Mouse (Mus musculus) right cerebral cortex, postnatal 36 days (tissue): ENCODE measurements around the gene Tekt4.

Experiments
- DNase-seq, 2 experiments: peaks; one replicate each; pipeline ENCODE4 v3.0.0; 2022; ENCODE audit warnings: low spot score in 2 of 2, mixed read lengths in 1 of 2

The Tekt4 gene

DNA sequence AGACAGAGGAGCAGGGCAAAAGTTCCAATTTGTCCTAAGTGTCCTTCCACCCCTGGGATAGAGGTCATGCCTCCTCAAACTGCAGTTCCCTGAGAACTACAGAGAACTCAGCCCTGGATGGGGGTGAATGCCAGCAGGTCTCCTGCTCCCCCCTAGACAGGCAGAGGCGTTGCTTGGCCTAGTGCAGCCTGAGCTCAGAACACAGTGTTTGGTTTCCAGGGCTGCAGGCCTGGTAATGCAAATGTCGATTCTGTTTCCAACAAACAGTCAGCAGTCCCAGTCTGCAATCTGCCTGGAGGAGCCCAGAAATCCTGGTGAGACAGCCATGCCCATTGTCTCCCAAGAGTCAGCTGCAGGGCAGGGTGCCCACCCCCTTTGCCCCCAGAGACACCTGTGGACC is at the start of gene Tekt4:
TSS of gene Tekt4 (plus strand) at position 344 of the 400 bp plus-strand sequence.
- no peak for DNase-seq

GRCm38 (mm10) chr17:25405224-25405895 is 49.1 kb upstream of the Tekt4 start:
- no peak for DNase-seq

- DNase-seq, result peak; percentile 29 to 50
These were observed 48.4 kb upstream of the Tekt4 start for GRCm38 (mm10) chr17:25406011-25406441.

DNA sequence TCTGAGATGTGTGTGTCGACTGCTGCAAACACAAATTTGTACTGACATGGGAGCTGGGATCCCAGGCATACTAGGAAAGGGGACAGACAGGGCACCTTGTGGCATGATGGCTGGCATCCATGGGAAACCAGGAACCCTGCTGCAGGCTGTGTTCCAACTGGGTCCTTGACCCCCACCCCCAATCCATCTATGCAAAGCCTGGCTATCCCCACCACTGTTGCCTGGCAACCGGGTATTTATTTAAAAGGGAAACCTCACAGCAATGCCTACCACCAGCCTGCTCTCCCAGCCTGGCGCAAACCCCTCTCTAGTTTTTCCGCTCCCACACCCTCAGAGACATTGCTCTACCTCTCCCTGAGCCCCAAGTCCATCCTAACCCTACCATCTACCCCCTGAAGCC is 47.1 kb upstream of the Tekt4 start:
- DNase-seq, result no peak

DNA sequence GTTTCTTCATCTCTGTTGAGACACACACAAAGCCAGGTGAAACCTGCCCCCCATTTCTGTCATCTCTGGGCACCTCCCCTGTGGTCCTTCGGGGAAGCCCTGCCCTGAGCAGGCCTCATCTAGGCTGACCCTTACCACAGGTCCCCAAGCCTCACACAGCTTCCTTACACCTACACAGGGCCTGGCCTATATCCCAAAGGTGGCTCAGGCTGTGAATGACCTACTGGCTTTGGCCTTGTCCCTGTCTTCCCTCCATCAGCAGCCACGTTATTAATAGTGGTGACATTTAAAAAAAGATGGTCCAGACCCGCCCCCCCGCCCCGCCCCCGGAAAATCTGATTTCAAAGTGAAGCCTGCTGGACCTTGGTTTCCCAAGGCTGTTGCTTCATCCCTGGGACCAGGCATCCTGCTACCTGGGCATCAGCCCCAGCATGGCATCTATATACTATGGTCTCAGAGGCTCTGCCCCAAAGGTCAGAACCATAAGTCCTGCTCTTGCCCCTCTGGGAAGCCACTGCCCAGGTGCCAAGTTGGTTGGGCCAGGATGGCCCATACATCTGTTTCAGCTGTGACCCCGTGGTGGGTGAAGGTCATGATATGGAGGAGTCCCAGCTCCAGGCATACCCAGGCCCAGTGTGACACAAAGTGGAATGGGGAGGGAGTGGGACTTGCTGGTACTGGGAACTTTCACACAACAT is 46.0 kb upstream of the Tekt4 start:
- DNase-seq, result no peak

- DNase-seq, result no peak
These were observed 44.8 kb upstream of the Tekt4 start for GRCm38 (mm10) chr17:25409621-25410020.

- no peak for DNase-seq
These were observed 44.2 kb upstream of the Tekt4 start for GRCm38 (mm10) chr17:25410180-25410579.

DNA sequence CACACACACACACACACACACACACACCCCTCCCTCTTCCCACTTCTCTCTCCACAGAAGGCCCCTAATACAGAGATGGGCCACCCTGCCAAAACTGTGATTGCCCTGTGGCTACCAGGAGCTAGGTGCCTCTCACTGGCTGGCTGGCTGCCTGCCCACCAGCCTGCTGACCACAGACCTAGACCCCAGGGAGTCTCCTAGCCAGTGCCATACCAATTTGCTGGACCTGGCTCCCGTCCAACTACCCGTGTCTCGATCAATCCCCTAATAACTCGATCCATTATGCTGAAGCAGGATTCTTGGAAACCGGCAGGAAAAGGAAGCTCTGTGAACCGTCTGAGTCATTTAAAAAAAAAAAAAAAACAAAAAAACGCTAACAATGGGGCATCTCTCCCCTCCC is 43.6 kb upstream of the Tekt4 start:
- no peak for DNase-seq

- DNase-seq, result peak in 1 of 2 experiments; percentile 48
These were observed 43.2 kb upstream of the Tekt4 start for GRCm38 (mm10) chr17:25411251-25411650.

DNA sequence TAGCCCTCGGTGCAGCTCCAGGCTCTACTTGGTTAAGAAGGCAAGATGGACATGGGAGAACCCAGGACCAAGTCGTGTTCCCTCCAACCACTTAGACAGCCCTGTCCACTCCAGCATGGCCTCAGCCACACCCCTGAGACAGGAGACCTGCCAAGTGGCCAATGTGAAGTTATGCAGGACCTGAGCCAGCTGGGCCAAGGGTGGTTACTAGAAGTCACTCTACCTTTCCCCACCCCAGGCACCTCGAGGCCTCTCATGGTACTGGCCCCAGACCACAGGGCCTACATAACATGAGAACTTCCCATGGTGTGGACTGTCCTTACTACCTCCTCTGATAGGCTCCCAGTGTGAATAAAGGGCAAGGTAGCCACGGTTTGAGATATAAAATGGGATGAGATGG is 40.2 kb upstream of the Tekt4 start:
- no peak for DNase-seq

GRCm38 (mm10) chr17:25414917-25415316 is 39.5 kb upstream of the Tekt4 start:
- no peak for DNase-seq

- DNase-seq, result no peak
These were observed 38.9 kb upstream of the Tekt4 start for GRCm38 (mm10) chr17:25415421-25415913.

GRCm38 (mm10) chr17:25416219-25416618 is 38.2 kb upstream of the Tekt4 start:
- DNase-seq, result no peak

GRCm38 (mm10) chr17:25417990-25418389 is 36.4 kb upstream of the Tekt4 start:
- DNase-seq, result no peak

GRCm38 (mm10) chr17:25418926-25419325 is 35.5 kb upstream of the Tekt4 start:
- no peak for DNase-seq

GRCm38 (mm10) chr17:25420998-25421397 is 33.4 kb upstream of the Tekt4 start:
- no peak for DNase-seq

DNA sequence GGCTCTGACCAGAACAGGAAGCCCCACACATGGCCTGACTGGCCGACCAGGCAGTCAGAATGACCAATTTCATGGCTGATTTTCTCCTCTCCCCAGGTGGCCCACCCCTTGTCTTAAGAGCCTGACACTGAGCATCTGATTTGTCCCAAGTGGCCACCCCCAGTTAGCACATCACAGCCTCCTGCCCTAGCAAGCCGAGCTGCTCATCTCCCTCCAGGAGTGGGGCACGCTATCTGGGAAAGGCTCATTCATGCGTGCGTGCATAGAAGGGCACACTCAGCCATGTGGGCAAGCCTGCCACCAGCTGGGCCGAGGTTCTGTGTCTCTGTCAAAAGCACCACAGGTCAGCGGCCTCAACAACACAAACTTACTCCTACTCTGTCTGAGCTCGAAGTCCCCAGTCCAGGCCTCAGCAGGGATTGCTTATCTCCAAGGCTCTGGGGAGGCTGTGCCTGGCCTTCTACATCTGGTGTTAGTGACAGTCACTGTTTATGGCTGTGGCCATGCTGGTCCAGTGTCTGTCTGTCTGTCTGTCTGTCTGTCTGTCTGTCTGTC is 29.8 kb upstream of the Tekt4 start:
- DNase-seq, result no peak

DNA sequence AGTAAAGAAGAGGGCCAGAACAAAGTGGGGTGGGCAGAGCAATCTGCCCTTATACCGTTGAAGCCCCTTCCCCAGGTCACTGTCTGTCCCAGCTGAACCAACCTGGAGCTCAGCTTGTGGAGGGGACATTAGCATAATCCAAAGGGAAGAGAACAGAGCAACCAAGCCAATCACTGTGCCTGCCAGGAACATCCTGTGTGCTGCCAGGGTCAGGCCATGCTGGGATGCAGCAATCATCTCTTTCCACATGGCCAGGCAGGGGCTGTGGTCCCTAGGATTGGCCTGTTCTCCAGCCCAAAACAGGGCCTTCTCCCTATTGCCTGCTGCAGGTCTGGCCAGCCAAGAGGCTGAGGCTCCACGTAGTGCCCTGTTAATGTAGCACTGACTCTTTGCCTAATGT is 28.4 kb upstream of the Tekt4 start:
- DNase-seq, result no peak

- no peak for DNase-seq
These were observed 27.0 kb upstream of the Tekt4 start for GRCm38 (mm10) chr17:25427441-25427840.

GRCm38 (mm10) chr17:25429240-25429639 is 25.2 kb upstream of the Tekt4 start:
- DNase-seq, result no peak

- DNase-seq, result no peak
These were observed 24.5 kb upstream of the Tekt4 start for GRCm38 (mm10) chr17:25429886-25430285.

- no peak for DNase-seq
These were observed 23.9 kb upstream of the Tekt4 start for GRCm38 (mm10) chr17:25430534-25430933.
